21 mouse cellular contexts compared by ENCODE assay signal in the genomic region with DNA sequence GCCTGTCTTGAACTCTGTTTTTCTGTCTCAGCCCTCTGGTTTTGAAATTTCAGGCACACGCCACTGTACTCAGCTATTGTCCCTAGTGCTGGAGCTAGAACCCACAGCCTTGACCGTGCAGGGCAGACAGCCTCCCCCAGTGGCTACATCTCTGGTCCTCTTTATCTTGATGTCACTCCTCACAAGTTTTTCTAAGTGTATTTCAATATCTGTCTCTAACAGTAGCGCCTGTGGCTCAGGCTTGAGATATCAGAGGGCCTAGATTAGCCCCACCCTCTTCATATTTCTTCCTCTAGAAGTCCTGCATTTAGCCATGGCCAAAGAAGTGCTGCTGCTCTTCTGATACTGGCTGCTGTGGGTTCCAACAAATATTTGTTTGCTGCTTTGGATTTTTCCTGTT. TPM values are rescaled to one million over a fixed set of nuclear protein-coding genes. Genes with fewer than 3 reads are reported as not detected.
DNase-seq lines count a peak whose midpoint lies in the region; ATAC-seq and TF ChIP-seq lines count a peak whose summit lies in the region.
"Had no signal": no experiment of that assay in that cellular context is flagged by ENCODE, and none has a peak within 500 bp of the region (broad histone marks: within the 10 kb centered on the region; RNA-seq: fewer than 3 reads in every experiment).

No protein-coding gene starts in this region.

- peak; percentile 51; the same call in 1 of the 2 replicates for ATAC-seq in intestine, embryonic 15.5 days
- ATAC-seq in intestine, postnatal 0 days: no peak
- ATAC-seq in megakaryocyte progenitor cell, adult 5-6 weeks (replicated peaks; ENCODE audit: poor library complexity): peak; percentile 97
- no peak for ATAC-seq in forebrain, embryonic 12.5 days (ENCODE audit: low FRiP score)

- no peak overlapping the region for H3K4me2 ChIP-seq in intestine, embryonic 15.5 days (replicated peaks)
- H3K4me2 ChIP-seq in intestine, postnatal 0 days (replicated peaks; ENCODE audit: low read depth): no peak overlapping the region
- no peak overlapping the region for H3K4me2 ChIP-seq in forebrain, embryonic 12.5 days
- H3K4me2 ChIP-seq: heart, embryonic 15.5 days; hindbrain, embryonic 13.5 days; lung, embryonic 15.5 days; neural tube, embryonic 12.5 days had no signal

- no peaks in the 10 kb centered on the region for H3K27me3 ChIP-seq in intestine, embryonic 15.5 days (replicated peaks)
- H3K27me3 ChIP-seq in intestine, postnatal 0 days (replicated peaks; ENCODE audit: control insufficient read depth, insufficient read depth, low read length): no peaks in the 10 kb centered on the region
- H3K27me3 ChIP-seq in forebrain, embryonic 12.5 days: no peaks in the 10 kb centered on the region
- H3K27me3 ChIP-seq: heart, embryonic 15.5 days; hindbrain, embryonic 13.5 days; lung, embryonic 15.5 days; megakaryocyte, embryonic 14.5 days; neural tube, embryonic 12.5 days had no signal

- no peaks in the 10 kb centered on the region for H3K4me1 ChIP-seq in intestine, embryonic 15.5 days (replicated peaks)
- H3K4me1 ChIP-seq in intestine, postnatal 0 days (replicated peaks; ENCODE audit: control insufficient read depth, insufficient read depth, low read length): no peaks in the 10 kb centered on the region
- H3K4me1 ChIP-seq in forebrain, embryonic 12.5 days: no peaks in the 10 kb centered on the region
- H3K4me1 ChIP-seq: embryonic facial prominence, embryonic 10.5 days; heart, embryonic 15.5 days; hindbrain, embryonic 13.5 days; lung, embryonic 15.5 days; neural tube, embryonic 12.5 days had no signal

- no peaks in the 10 kb centered on the region for H3K9me3 ChIP-seq in intestine, embryonic 15.5 days
- no peaks in the 10 kb centered on the region for H3K9me3 ChIP-seq in intestine, postnatal 0 days (ENCODE audit: control insufficient read depth)
- H3K9me3 ChIP-seq in forebrain, embryonic 12.5 days: no peaks in the 10 kb centered on the region
- H3K9me3 ChIP-seq: embryonic facial prominence, embryonic 10.5 days; heart, embryonic 15.5 days; hindbrain, embryonic 13.5 days; lung, embryonic 15.5 days; megakaryocyte, embryonic 14.5 days; neural tube, embryonic 12.5 days had no signal

- no peak overlapping the region for H3K9ac ChIP-seq in intestine, embryonic 15.5 days
- no peak overlapping the region for H3K9ac ChIP-seq in intestine, postnatal 0 days (ENCODE audit: low read depth, low read length)
- no peak overlapping the region for H3K9ac ChIP-seq in forebrain, embryonic 12.5 days
- H3K9ac ChIP-seq: heart, embryonic 15.5 days; hindbrain, embryonic 13.5 days; lung, embryonic 15.5 days; neural tube, embryonic 12.5 days had no signal

- 89% methylated on average over 3 of the region's 3 CpGs for WGBS in intestine, embryonic 15.5 days
- 90% methylated on average over 3 of the region's 3 CpGs for WGBS in intestine, postnatal 0 days
- WGBS in forebrain, embryonic 12.5 days: 94% methylated on average over 3 of the region's 3 CpGs

- DNase-seq in c-Kit-negative CD71-positive TER-119-positive erythroid progenitor cells, embryonic 14.5 days (ENCODE audit: low read depth, low spot score): peak; percentile 79
- peak; percentile 83 for DNase-seq in liver
- no peak for DNase-seq in right cerebral cortex, postnatal 10 days (ENCODE audit: low spot score in 2 of 2)
- no peak for DNase-seq in adipocyte (ENCODE audit: low spot score)
- DNase-seq: adrenal gland, postnatal 14 days; cerebellum, adult 11 months; cerebellum, postnatal 25 days; gastrocnemius, postnatal 14 days; kidney, adult 11 months; kidney, postnatal 25 days had no signal

- TF ChIP-seq CTCF in intestine, postnatal 0 days (IDR thresholded peaks at IDR 0.05; ENCODE audit: low read depth): no peak

- peaks cover 21% of the 10 kb centered on the region for H3K36me3 ChIP-seq in intestine, embryonic 15.5 days
- peaks cover 75% of the 10 kb centered on the region for H3K36me3 ChIP-seq in intestine, postnatal 0 days (ENCODE audit: control insufficient read depth, insufficient read depth)
- H3K36me3 ChIP-seq in forebrain, embryonic 12.5 days (replicated peaks): peaks cover 49% of the 10 kb centered on the region

- H3K27ac ChIP-seq in intestine, embryonic 15.5 days: no peak overlapping the region
- no peak overlapping the region for H3K27ac ChIP-seq in intestine, postnatal 0 days (ENCODE audit: low read depth, low read length)
- no peak overlapping the region for H3K27ac ChIP-seq in forebrain, embryonic 12.5 days
- H3K27ac ChIP-seq: embryonic facial prominence, embryonic 10.5 days; heart, embryonic 15.5 days; hindbrain, embryonic 13.5 days; lung, embryonic 15.5 days; neural tube, embryonic 12.5 days had no signal

- H3K4me3 ChIP-seq in intestine, embryonic 15.5 days (replicated peaks): no peak overlapping the region
- no peak overlapping the region for H3K4me3 ChIP-seq in intestine, postnatal 0 days (ENCODE audit: low read depth, low read length)
- H3K4me3 ChIP-seq in forebrain, embryonic 12.5 days (replicated peaks): no peak overlapping the region
- H3K4me3 ChIP-seq: embryonic facial prominence, embryonic 10.5 days; heart, embryonic 15.5 days; hindbrain, embryonic 13.5 days; lung, embryonic 15.5 days; megakaryocyte, embryonic 14.5 days; neural tube, embryonic 12.5 days had no signal

RNA-seq across cellular contexts. Expression of a gene that starts 15.6 kb away (rescaled TPM):
- 91.4 and 93.4 TPM in 2 replicates for polyA plus RNA-seq in intestine, embryonic 15.5 days (2015; fragmentation: Nextera tagmentation; extraction: Ambion mirVana)
- polyA plus RNA-seq in intestine, postnatal 0 days (2015; fragmentation: Nextera tagmentation; extraction: Ambion mirVana): 73.7 and 82.0 TPM in 2 replicates
- total RNA-seq in megakaryocyte progenitor cell, adult 5-6 weeks (2015): 14.1 and 18.5 TPM in 2 replicates
- 30.7 and 37.1 TPM in 2 replicates for total RNA-seq in megakaryocyte progenitor cell, adult 5-6 weeks (2017)
- 74.7 and 91.1 TPM in 2 replicates for polyA plus RNA-seq in forebrain, embryonic 12.5 days (2016; fragmentation: Nextera tagmentation; extraction: Ambion mirVana)

RNA-seq across cellular contexts. Expression of a gene that starts 15.8 kb away (rescaled TPM):
- polyA plus RNA-seq in intestine, embryonic 15.5 days (2015; fragmentation: Nextera tagmentation; extraction: Ambion mirVana): 1.8 and 2.2 TPM in 2 replicates
- polyA plus RNA-seq in intestine, postnatal 0 days (2015; fragmentation: Nextera tagmentation; extraction: Ambion mirVana): 1.0 and 1.1 TPM in 2 replicates
- total RNA-seq in megakaryocyte progenitor cell, adult 5-6 weeks (2015): 0.42 and 1.4 TPM in 2 replicates
- total RNA-seq in megakaryocyte progenitor cell, adult 5-6 weeks (2017): 1.1 TPM in 1 of 2 replicates, not detected in the other
- polyA plus RNA-seq in forebrain, embryonic 12.5 days (2016; fragmentation: Nextera tagmentation; extraction: Ambion mirVana): 0.59 and 0.98 TPM in 2 replicates

RNA-seq across cellular contexts. Expression of a gene that starts 44.2 kb away (rescaled TPM):
- 10.7 and 12.7 TPM in 2 replicates for polyA plus RNA-seq in intestine, embryonic 15.5 days (2015; fragmentation: Nextera tagmentation; extraction: Ambion mirVana)
- 16.1 and 18.7 TPM in 2 replicates for polyA plus RNA-seq in intestine, postnatal 0 days (2015; fragmentation: Nextera tagmentation; extraction: Ambion mirVana)
- 17.2 and 21.3 TPM in 2 replicates for total RNA-seq in megakaryocyte progenitor cell, adult 5-6 weeks (2015)
- total RNA-seq in megakaryocyte progenitor cell, adult 5-6 weeks (2017): 134 and 150 TPM in 2 replicates
- 1.0 and 1.7 TPM in 2 replicates for polyA plus RNA-seq in forebrain, embryonic 12.5 days (2016; fragmentation: Nextera tagmentation; extraction: Ambion mirVana)
- polyA plus RNA-seq: C2C12 had no signal

Comparison
In these comparisons a context has a peak if more than half of its experiments do, and no peak if none do; other contexts are left out.
1. ATAC-seq: peak in intestine, embryonic 15.5 days (single experiment) and megakaryocyte progenitor cell, adult 5-6 weeks (single experiment); none in intestine, postnatal 0 days (single experiment) and forebrain, embryonic 12.5 days (single experiment).
2. DNase-seq: peak in c-Kit-negative CD71-positive TER-119-positive erythroid progenitor cells, embryonic 14.5 days (single experiment) and liver (single experiment); none in right cerebral cortex, postnatal 10 days (0 of 2) and adipocyte (single experiment).